Mouse (Mus musculus) kidney, adult 2 months (tissue): Measurements from ENCODE around the gene Nat8f1.

Experiments used
- CTCF ChIP-seq: fragments of 200-500 bp; conservative IDR thresholded peaks from 2 replicates; pipeline ENCODE4 v1.5.1; 2011; ENCODE audit warnings: low read depth, mild to moderate bottlenecking, control low read depth, low read length, moderate library complexity, mixed read lengths; ENCODE audit not compliant: insufficient read depth, insufficient read length
- POLR2A ChIP-seq: fragments of 200-500 bp; IDR thresholded peaks from one replicate; pipeline ENCODE4 v1.6.1; 2011; ENCODE audit warnings: low read depth, low read length, control low read depth

GRCm38 (mm10) chr6:85888961-85889360 is 26.5 kb downstream of the Nat8f1 start:
- TF ChIP-seq POLR2A (no peak), CTCF (no peak)
